Mouse (Mus musculus) lung, postnatal 0 days (tissue): ENCODE measurements around the gene Zswim4. TPM values are rescaled to one million over a fixed set of nuclear protein-coding genes. Genes with fewer than 3 reads are reported as not detected.
A peak's percentile ranks its signal among the peaks of the same experiment; 100 is the strongest.

ENCODE experiments used
- ATAC-seq: fragments of 200-750 bp; cut with Nextera tagmentation; 2 replicates; pipeline ENCODE4 v1.8.0; 2017; ENCODE audit warnings: moderate library complexity
- DNase-seq: peaks from one replicate; pipeline ENCODE4 v3.0.0-alpha.2; 2016; ENCODE audit warnings: low spot score
- H3K27ac ChIP-seq: fragments of 300-500 bp; sonication (generic); 2 replicates; pipeline ENCODE4 v1.5.1; 2014; ENCODE audit warnings: antibody characterized with exemption, mild to moderate bottlenecking, low read length, mixed read lengths
- H3K27me3 ChIP-seq: fragments of 300-500 bp; sonication (generic); replicated peaks from 2 replicates; pipeline ENCODE4 v1.6.1; 2014; ENCODE audit warnings: low read length, mixed read lengths; ENCODE audit not compliant: insufficient read depth
- H3K36me3 ChIP-seq: fragments of 300-500 bp; sonication (generic); 2 replicates; pipeline ENCODE4 v1.6.1; 2014; ENCODE audit warnings: low read length, mixed read lengths; ENCODE audit not compliant: insufficient read depth
- H3K4me1 ChIP-seq: fragments of 300-500 bp; sonication (generic); 2 replicates; pipeline ENCODE4 v1.6.1; 2014; ENCODE audit warnings: antibody characterized with exemption, low read depth, low read length, mixed read lengths; ENCODE audit not compliant: insufficient read depth
- H3K4me2 ChIP-seq: fragments of 300-500 bp; sonication (generic); replicated peaks from 2 replicates; pipeline ENCODE4 v1.6.1; 2014; ENCODE audit warnings: low read depth, mild to moderate bottlenecking, low read length, moderate library complexity, mixed read lengths
- H3K4me3 ChIP-seq: fragments of 300-500 bp; sonication (generic); 2 replicates; pipeline ENCODE4 v1.5.1; 2014; ENCODE audit warnings: low read depth, low read length
- H3K9ac ChIP-seq: fragments of 300-500 bp; sonication (generic); replicated peaks from 2 replicates; pipeline ENCODE4 v1.6.1; 2014; ENCODE audit warnings: low read depth, mild to moderate bottlenecking
- H3K9me3 ChIP-seq: fragments of 300-500 bp; sonication (generic); 2 replicates; pipeline ENCODE4 v1.6.1; 2016; ENCODE audit warnings: low read length, mixed read lengths
- CTCF ChIP-seq: IDR thresholded peaks from 2 replicates; pipeline ENCODE4 v1.5.1; 2016; ENCODE audit warnings: antibody characterized with exemption, mild to moderate bottlenecking
- EP300 ChIP-seq: IDR thresholded peaks from 2 replicates; pipeline ENCODE4 v1.6.1; 2016; ENCODE audit warnings: antibody characterized with exemption, mild to moderate bottlenecking, control low read depth
- WGBS: fragments of 180-500 bp; shearing (Covaris S2); extraction: QIAGEN DNeasy Blood & Tissue Kit; methylation state at CpG from one replicate; pipeline ENCODE4 v1.1.7; 2014; 5-methylcytosine and 5-hydroxymethylcytosine counted together
- polyA plus RNA-seq: library from polyadenylated mRNA; unstranded; fragments of >200 nt; fragmentation: Nextera tagmentation; extraction: Ambion mirVana; gene quantifications from 2 replicates; pipeline ENCODE4 v1.2.1, GENCODE M21; 2015

The Zswim4 gene
- polyA plus RNA-seq, 1 experiment from 2014 or later: 7.8 TPM

DNA sequence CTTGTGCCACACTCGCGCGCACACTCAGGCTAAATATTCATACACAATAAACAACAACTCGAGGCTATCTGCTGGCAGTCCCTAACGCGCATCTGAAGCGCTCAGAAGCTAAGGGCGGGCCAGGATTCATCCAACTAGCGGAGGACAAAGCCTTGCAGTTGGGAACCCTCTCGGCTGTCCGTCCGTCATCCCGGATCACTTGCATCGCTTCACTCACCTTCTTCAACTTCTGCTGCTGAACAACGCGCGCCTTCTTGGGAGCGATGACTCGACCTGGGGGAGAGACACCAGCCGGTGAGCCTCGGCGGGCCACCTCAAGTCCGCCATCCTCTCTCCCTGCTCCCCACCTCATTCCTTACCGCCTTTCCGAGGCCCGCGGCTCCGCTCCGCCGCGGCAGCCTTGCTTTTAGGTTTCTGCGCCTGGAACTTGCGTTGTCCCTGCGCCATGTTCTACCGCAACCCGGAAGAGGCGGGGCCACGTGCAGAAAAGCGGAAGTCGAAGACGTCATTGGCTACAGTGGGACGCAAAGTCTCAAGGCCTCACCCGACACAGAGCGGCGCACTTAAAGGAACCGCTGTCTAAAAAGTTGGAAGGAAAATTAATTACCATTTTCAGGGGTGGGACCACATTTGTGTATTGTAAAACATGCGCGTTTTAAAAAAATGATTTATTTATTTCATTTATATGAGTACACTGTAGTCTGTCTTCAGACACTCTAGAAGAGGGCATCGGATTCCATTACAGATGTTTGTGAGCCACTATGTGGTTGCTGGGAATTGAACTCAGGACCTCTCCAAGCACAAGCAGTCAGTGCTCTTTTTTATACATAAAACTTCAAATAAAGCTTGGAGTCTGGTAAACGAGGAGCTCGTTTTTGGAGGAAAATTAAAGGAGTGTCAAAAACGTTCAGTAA is 12.7 kb upstream of the Zswim4 start, which contains the start of gene D8Ertd738e:
Gene D8Ertd738e, minus strand, starts transcription at position 463 of the 914 bp plus-strand sequence.
- WGBS: 3% methylated on average over 52 of the region's 52 CpGs
- Histone ChIP-seq H3K27me3 (no peaks in the 10 kb centered on the region), H3K9ac (peak within 1 kb of the TSS; percentile 93), H3K36me3 (peaks cover 15% of the 10 kb centered on the region; the same call in 1 of the 2 replicates), H3K9me3 (no peaks in the 10 kb centered on the region), H3K4me2 (peak within 1 kb of the TSS; percentile 65), H3K4me3 (peak within 1 kb of the TSS; percentile 89), H3K4me1 (no peaks in the 10 kb centered on the region), H3K27ac (peak within 1 kb of the TSS; percentile 85)
- DNase-seq (peak; percentile 97), ATAC-seq (peak; percentile 98)
- TF ChIP-seq CTCF: 0 out of 2 replicates have a peak, but pooled peaks have one; percentile 4
- TF ChIP-seq EP300: peak; percentile 60; the same call in 1 of the 2 replicates

DNA sequence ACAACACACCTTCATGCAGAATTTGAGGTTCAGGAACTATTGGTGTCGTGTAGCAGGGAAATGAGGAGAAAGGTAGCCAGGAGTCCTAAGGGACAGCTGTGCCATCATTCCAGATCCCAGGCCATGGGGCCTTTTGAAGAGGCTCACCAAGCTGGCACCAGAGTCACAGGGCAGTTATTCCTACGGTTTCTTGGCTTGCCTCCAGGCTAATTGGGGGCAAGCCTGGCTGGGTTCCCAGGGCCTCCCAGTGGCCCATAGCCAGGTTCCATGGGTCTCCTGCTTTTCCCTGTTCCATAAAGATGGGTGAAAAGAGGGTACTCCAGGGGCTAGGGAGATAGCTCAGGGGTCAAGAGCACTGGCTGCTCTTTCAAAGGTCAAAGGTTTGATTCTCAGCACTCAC is 5.0 kb upstream of the Zswim4 start:
- Histone ChIP-seq H3K9ac (no peak overlapping the region), H3K4me2 (no peak overlapping the region), H3K36me3 (peaks cover 12% of the 10 kb centered on the region; the same call in 1 of the 2 replicates), H3K9me3 (no peaks in the 10 kb centered on the region), H3K27me3 (no peaks in the 10 kb centered on the region), H3K4me3 (no peak overlapping the region), H3K4me1 (no peaks in the 10 kb centered on the region), H3K27ac (no peak overlapping the region)
- DNase-seq (no peak), ATAC-seq (no peak)
- WGBS: 35% methylated on average over 2 of the region's 2 CpGs
- no peak for TF ChIP-seq EP300

DNA sequence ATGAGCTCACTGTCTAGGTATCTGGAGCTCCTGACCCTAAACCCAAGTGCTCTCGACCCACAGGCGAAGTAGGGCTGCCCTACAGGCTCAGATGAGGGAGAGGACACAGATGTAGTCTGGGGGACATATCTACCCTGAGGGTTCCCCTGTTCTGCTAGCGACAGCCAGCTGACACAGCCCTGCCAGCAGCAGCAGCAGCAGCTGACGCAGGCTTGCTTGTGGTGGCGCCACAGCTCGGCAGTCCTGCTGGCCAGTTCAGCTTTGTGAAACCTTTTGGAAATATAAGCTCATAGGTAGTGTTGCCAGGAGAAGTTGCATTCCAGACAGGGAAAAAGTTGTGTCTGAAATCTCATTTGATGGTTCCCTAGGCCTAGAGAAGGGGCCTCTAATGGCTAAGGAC is 4.3 kb upstream of the Zswim4 start:
- peaks cover 9% of the 10 kb centered on the region; the same call in 1 of the 2 replicates for H3K36me3 ChIP-seq
- TF ChIP-seq CTCF (no peak), EP300 (no peak)
- no peaks in the 10 kb centered on the region for H3K27me3 ChIP-seq
- no peak overlapping the region for H3K9ac ChIP-seq
- no peak overlapping the region for H3K4me2 ChIP-seq
- no peak overlapping the region for H3K4me3 ChIP-seq
- ATAC-seq: no peak
- 44% methylated on average over 6 of the region's 6 CpGs for WGBS
- DNase-seq: no peak
- H3K27ac ChIP-seq: no peak overlapping the region
- H3K9me3 ChIP-seq: no peaks in the 10 kb centered on the region
- H3K4me1 ChIP-seq: no peaks in the 10 kb centered on the region; the same call in 1 of the 2 replicates

DNA sequence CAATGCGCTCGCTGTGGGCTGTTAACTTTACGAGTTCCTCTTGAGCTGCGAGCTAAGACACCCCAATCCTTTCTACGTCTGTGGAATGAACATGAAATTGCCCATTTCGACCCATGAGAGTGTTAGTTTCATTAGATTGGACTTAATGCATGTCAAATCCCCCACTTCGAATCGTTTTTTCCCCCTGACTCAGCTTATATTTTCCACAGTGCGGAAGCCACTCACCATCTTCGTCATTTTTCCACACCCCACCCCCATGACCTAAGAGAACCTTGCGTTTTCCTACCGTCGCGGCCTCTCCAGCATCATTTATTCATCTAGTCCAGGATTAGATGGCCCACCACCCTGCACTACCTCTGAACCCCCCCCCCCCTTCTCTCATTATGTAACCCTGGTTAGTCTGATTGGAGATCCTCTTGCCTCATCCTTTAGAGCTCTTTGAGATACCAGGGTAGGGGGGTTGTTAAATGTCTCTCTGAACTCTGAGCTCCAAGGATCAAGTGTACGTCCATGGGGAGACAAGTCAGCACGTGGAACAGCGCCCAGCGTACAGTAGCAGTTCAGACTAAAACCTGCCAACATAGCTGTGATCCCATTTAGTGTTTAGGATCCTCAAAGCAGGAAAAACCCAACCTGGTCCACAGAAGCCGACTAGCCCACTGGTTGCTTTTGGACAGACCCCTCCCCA is 831 bp upstream of the Zswim4 start:
- H3K27ac ChIP-seq: peak overlapping the region; percentile 87
- peak overlapping the region; percentile 79 for H3K4me3 ChIP-seq
- H3K9me3 ChIP-seq: no peaks in the 10 kb centered on the region
- peak overlapping the region; percentile 37 for H3K9ac ChIP-seq
- WGBS: 12% methylated on average over 19 of the region's 19 CpGs
- H3K27me3 ChIP-seq: no peaks in the 10 kb centered on the region
- peak overlapping the region; percentile 66 for H3K4me2 ChIP-seq
- ATAC-seq (no peak), DNase-seq (peak; percentile 57)
- H3K4me1 ChIP-seq: peaks cover 8% of the 10 kb centered on the region; the same call in 1 of the 2 replicates
- TF ChIP-seq EP300 (0 out of 2 replicates have a peak, but pooled peaks have one; percentile 5), CTCF (no peak)
- H3K36me3 ChIP-seq: peaks cover 9% of the 10 kb centered on the region; the same call in 1 of the 2 replicates

DNA sequence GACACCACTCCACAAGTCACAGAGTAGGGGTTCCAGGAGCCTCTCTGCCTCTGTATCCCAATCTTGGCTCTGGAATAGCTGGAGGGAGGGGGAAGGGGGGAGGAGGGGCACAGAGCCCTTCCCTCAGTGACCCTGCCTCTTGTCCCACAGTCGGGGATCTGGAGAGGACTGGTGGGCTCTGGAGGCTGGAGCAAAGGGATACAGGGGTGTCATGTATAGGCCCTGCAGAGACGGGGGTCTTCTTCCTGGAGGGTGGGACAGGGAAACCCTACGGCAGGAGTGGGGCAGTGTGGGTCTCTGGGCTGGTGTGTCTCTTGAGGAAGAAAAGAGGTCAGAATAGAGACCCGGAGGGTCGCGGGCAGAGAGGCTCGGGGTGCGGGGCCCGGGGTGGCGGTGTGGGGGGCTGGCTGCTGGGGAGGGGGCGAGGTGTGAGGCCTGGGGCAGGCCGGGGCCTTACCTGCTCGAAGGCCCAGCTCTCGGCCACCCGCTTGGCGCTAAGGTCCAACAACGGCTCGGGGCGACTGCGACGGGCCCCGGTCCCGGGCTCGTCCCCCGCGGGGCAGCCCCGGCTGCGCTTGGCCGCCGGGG is 351 bp downstream of the Zswim4 start:
- peak; percentile 37 for DNase-seq
- Histone ChIP-seq H3K4me2 (peak overlapping the region; percentile 78), H3K27ac (peak overlapping the region; percentile 55), H3K4me1 (peaks cover 8% of the 10 kb centered on the region; the same call in 1 of the 2 replicates), H3K9me3 (no peaks in the 10 kb centered on the region), H3K9ac (peak overlapping the region; percentile 79), H3K27me3 (no peaks in the 10 kb centered on the region), H3K4me3 (peak overlapping the region; percentile 79), H3K36me3 (peaks cover 9% of the 10 kb centered on the region; the same call in 1 of the 2 replicates)
- 0% methylated on average over 18 of the region's 30 CpGs for WGBS
- TF ChIP-seq CTCF: no peak
- TF ChIP-seq EP300: no peak
- no peak for ATAC-seq
